Mouse (Mus musculus) G1E-ER4 (cell line): ENCODE data around the gene Ankrd53. TPM values are rescaled to one million over a fixed set of nuclear protein-coding genes. Genes with fewer than 3 reads are reported as not detected.

Experiments
- GATA1 ChIP-seq: IDR thresholded peaks from one replicate; pipeline ENCODE4 v1.8.0; 2012; ENCODE audit warnings: low read length, inconsistent platforms
- polyA plus RNA-seq: library from polyadenylated mRNA; stranded (reverse); fragments of >175 nt; gene quantifications from 2 replicates; pipeline ENCODE4 v1.2.3, GENCODE M21; 2012

Gene Ankrd53
- polyA plus RNA-seq, 1 experiment: not detected

- no peak for TF ChIP-seq GATA1
These were observed 32.4 kb downstream of the Ankrd53 start, which contains the start of gene Nagk for GRCm38 (mm10) chr6:83794760-83795296. TSS of gene Nagk (plus strand) at chr6:83794982.

DNA sequence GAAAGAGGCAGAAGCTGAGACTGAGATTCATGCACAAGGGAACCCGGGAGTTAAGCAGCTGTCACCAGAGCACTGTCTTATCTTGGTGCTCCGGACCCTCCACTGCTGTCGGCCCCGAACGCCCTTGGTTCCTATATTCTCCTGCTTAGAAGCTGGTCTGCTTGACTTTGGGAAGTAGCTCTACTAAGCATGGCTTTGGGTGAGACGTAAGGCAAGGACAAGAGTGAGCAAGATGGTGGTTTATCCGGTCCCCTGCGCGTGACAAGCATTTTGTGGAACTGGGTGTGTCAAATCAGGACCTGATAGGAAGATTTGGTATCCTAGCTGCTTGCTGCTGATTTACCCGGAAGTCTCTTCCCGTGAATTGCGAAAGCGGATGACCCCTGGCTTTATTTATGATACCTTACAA, 33.1 kb downstream of the Ankrd53 start:
- peak; percentile 51 for TF ChIP-seq GATA1

DNA sequence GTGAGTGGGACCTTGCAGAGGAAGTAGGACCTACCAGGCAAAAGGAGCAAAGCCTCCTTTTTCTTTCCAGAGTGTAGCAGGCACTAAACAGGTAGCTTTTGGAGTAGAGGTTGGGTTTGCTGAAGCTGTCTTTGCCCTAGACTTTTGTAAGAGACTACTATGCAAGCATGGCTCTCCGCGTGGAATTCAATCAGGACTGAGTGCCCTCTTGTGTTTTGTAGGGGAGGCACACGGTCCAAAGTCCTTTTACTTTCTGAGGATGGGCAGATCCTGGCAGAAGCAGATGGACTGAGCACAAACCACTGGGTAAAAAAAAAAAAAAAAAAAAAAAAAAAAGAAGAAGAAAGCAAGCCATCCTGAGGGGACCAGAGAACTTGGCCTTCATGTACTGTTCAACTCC, 34.2 kb downstream of the Ankrd53 start:
- TF ChIP-seq GATA1: no peak

DNA sequence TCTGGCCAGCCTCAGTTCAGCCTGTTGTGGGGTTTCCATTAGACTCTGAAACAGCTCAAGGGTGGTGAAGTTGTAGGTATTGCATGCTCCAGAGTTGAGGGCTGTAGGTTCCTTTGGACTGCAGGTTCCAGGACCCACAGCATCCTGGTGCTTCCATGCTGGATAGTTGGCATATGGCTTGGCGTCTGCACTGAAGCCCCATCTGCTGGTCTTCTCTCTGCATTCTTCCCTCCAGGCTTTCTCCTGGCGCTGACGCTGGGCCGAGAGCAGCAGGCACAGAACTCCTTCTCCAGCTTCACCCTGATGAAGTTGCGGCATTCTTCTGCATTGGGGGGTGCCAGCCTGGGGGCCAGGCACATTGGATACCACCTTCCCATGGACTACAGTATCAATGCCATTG, 39.6 kb downstream of the Ankrd53 start:
- no peak for TF ChIP-seq GATA1

DNA sequence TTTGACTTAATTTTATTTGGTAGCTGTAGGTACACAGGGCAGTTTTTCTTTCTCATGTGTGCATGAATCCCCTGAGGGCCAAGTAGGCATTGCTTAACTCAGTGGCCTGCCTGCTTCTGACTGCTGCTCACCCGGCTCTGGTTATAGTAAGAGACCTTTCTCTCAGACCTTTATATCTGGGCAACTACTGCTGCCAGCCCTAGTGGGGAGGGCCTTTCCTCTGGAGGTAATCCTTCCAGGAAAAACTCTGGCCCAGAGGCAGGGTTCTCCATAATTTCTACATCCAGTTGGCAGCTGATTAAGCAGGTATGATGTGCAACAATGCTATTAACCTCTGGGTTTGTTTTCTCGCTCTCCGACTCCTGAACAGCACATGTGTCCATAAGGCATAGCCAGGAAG, 40.4 kb downstream of the Ankrd53 start:
- TF ChIP-seq GATA1: no peak

DNA sequence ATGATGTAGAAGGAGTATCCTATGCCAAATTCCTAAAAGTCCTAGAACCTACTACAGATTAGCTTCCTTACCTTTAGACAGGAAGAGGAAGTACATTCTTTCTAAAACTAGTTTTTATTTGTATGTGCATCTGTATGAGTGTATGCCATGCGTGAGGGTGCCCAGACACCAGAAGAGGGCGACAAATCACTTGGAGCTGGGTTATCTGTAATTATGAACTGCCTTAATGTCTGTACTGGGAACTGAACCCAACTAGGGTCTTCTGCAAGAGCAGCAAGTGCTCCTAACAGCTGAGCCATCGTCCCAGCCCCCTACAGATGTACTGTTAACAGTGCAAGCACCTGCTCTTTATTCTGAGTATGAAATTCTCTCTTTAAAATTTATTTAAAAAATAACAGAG, 53.4 kb downstream of the Ankrd53 start:
- TF ChIP-seq GATA1: no peak

Other genes starting within 250 kb of the Ankrd53 start
- gene Actg2, start 226.4 kb upstream of the Ankrd53 start, polyA plus RNA-seq: not detected in 2 replicates
- 1.2 and 1.6 TPM in 2 replicates for gene Stambp, start 189.9 kb upstream of the Ankrd53 start, polyA plus RNA-seq
- not detected in 2 replicates for gene Clec4f, start 106.5 kb upstream of the Ankrd53 start, polyA plus RNA-seq
- gene Cd207, start 84.8 kb upstream of the Ankrd53 start, polyA plus RNA-seq: not detected in 2 replicates
- gene Vax2, start 51.4 kb upstream of the Ankrd53 start, polyA plus RNA-seq: not detected in 2 replicates
- not detected in 2 replicates for gene Atp6v1b1, start 19.7 kb upstream of the Ankrd53 start, polyA plus RNA-seq
- 46.2 and 58.9 TPM in 2 replicates for gene Tex261, start 13.2 kb downstream of the Ankrd53 start, polyA plus RNA-seq
- gene Nagk, start 32.3 kb downstream of the Ankrd53 start, polyA plus RNA-seq: 6.5 and 8.1 TPM in 2 replicates
- gene Paip2b, start 69.1 kb downstream of the Ankrd53 start, polyA plus RNA-seq: 9.5 and 13.9 TPM in 2 replicates
- gene Zfp638, start 104.5 kb downstream of the Ankrd53 start, polyA plus RNA-seq: 3.5 and 4.3 TPM in 2 replicates
- gene Dysf, start 245.9 kb downstream of the Ankrd53 start, polyA plus RNA-seq: not detected in 2 replicates